17 mouse cellular contexts compared by ENCODE assay signal in the genomic region with DNA sequence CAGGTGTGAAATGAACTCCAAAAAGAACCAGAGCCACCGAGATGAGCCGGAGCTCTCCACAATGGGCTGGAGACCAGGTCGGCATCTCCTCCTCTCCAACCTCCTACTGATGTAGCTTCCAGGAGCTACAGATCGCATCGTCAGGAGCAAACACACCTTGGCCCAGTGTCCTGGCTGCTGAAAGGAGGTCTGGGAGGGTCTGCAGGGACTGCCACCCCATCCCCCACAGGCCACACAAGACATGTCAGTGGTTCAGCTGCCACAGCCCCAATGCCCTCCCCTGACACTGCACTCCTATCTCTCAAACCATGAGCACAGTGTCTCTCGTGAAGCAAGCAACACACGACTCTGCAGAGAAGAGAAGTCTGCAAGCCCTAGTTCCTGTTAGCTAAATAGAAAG.
"Had no signal": no experiment of that assay in that cellular context is flagged by ENCODE, and none has a peak within 500 bp of the region (broad histone marks: within the 10 kb centered on the region; RNA-seq: fewer than 3 reads in every experiment).

No protein-coding gene starts in this region.

- H3K36me3 ChIP-seq: liver, embryonic 12.5 days; midbrain, embryonic 13.5 days; midbrain, embryonic 15.5 days; neural tube, embryonic 12.5 days; stomach, embryonic 15.5 days had no signal

- H3K9me3 ChIP-seq: liver, embryonic 12.5 days; midbrain, embryonic 13.5 days; midbrain, embryonic 15.5 days; neural tube, embryonic 12.5 days; stomach, embryonic 15.5 days had no signal

- H3K27me3 ChIP-seq: liver, embryonic 12.5 days; midbrain, embryonic 13.5 days; midbrain, embryonic 15.5 days; neural tube, embryonic 12.5 days; stomach, embryonic 15.5 days had no signal

- H3K4me3 ChIP-seq: liver, embryonic 12.5 days; midbrain, embryonic 13.5 days; midbrain, embryonic 15.5 days; neural tube, embryonic 12.5 days; stomach, embryonic 15.5 days had no signal

- H3K4me1 ChIP-seq: liver, embryonic 12.5 days; midbrain, embryonic 13.5 days; midbrain, embryonic 15.5 days; neural tube, embryonic 12.5 days; stomach, embryonic 15.5 days had no signal

- DNase-seq: lung, adult 18-20 months; lung, embryonic 14.5 days; lung, postnatal 10 days; lung, postnatal 4 days; retina, postnatal 1 day; right cerebral cortex, adult 18-20 months; right cerebral cortex, postnatal 25 days; right cerebral cortex, postnatal 4 days; spleen, adult 18-20 months; thymus, adult 2 months; thymus, postnatal 14 days; thymus, postnatal 36 days had no signal

- ATAC-seq: liver, embryonic 12.5 days; midbrain, embryonic 13.5 days; midbrain, embryonic 15.5 days had no signal
